Mouse (Mus musculus) heart, embryonic 10.5 days (tissue): ENCODE measurements around the gene Rimbp3. TPM values are rescaled to one million over a fixed set of nuclear protein-coding genes. Genes with fewer than 3 reads are reported as not detected.

Source experiments
- DNase-seq: peaks from one replicate; pipeline ENCODE4 v3.0.0-alpha.2; 2017; ENCODE audit warnings: low spot score
- H3K27ac ChIP-seq: fragments of 300-500 bp; sonication (generic); 2 replicates; pipeline ENCODE4 v1.5.1; 2016; ENCODE audit warnings: mild to moderate bottlenecking
- H3K27me3 ChIP-seq: fragments of 300-500 bp; sonication (generic); 2 replicates; pipeline ENCODE4 v1.6.1; 2016; ENCODE audit warnings: mild to moderate bottlenecking; ENCODE audit not compliant: poor library complexity, insufficient read depth, severe bottlenecking
- H3K36me3 ChIP-seq: fragments of 300-500 bp; sonication (generic); 2 replicates; pipeline ENCODE4 v1.6.1; 2016; ENCODE audit warnings: mild to moderate bottlenecking, moderate library complexity
- H3K4me1 ChIP-seq: fragments of 300-500 bp; sonication (generic); 2 replicates; pipeline ENCODE4 v1.6.1; 2016; ENCODE audit warnings: mild to moderate bottlenecking
- H3K4me3 ChIP-seq: fragments of 300-500 bp; sonication (generic); 2 replicates; pipeline ENCODE4 v1.5.1; 2016; ENCODE audit warnings: mild to moderate bottlenecking, moderate library complexity
- H3K9me3 ChIP-seq: fragments of 300-500 bp; sonication (generic); 2 replicates; pipeline ENCODE4 v1.6.1; 2016; ENCODE audit warnings: mild to moderate bottlenecking, moderate library complexity
- WGBS: fragments of 180-500 bp; shearing (Covaris S2); methylation state at CpG from one replicate; pipeline ENCODE4 v1.1.7; 2016; 5-methylcytosine and 5-hydroxymethylcytosine counted together
- polyA plus RNA-seq: library from polyadenylated mRNA; unstranded; fragments of >200 nt; fragmentation: Nextera tagmentation; extraction: Ambion mirVana; gene quantifications from 2 replicates; pipeline ENCODE4 v1.2.1, GENCODE M21; 2016

Rimbp3 gene
- polyA plus RNA-seq, 1 experiment from 2014 or later, result 0.28 TPM

DNA sequence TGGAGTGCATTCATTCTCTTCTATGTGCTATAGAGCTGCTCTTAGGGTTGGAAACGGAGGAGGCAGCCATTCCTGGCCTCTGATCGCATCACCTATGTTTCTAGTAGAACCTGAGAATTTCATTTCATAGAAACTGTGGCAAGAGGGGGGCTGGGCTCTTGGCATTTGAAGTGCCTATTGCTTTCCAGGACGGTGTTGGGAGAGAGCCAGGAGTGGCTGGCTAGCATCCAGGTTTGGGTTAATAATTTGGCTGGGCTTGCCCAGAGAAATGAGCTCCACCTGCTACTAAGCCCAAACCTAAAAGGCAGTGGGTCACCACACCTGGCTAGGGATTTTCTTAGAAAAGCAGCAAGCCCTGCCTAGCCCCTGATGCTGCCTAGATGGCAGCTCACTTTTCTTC lies 43.1 kb downstream of the Rimbp3 start:
- Histone ChIP-seq H3K27ac (peak overlapping the region; percentile 72; the same call in 1 of the 2 replicates), H3K27me3 (no peaks in the 10 kb centered on the region), H3K4me1 (peaks cover 76% of the 10 kb centered on the region), H3K9me3 (no peaks in the 10 kb centered on the region), H3K4me3 (no peak overlapping the region), H3K36me3 (peaks cover 10% of the 10 kb centered on the region)
- 63% methylated on average over 3 of the region's 3 CpGs for WGBS
- DNase-seq, result no peak

GRCm38 (mm10) chr16:17252086-17252726 lies 43.8 kb downstream of the Rimbp3 start:
- H3K4me3 ChIP-seq, result no peak overlapping the region
- DNase-seq, result peak; percentile 86
- peaks cover 78% of the 10 kb centered on the region for H3K4me1 ChIP-seq
- 65% methylated on average over 3 of the region's 3 CpGs for WGBS
- peak overlapping the region; percentile 72; the same call in 1 of the 2 replicates for H3K27ac ChIP-seq
- no peaks in the 10 kb centered on the region for H3K27me3 ChIP-seq
- H3K9me3 ChIP-seq, result no peaks in the 10 kb centered on the region
- peaks cover 16% of the 10 kb centered on the region for H3K36me3 ChIP-seq

DNA sequence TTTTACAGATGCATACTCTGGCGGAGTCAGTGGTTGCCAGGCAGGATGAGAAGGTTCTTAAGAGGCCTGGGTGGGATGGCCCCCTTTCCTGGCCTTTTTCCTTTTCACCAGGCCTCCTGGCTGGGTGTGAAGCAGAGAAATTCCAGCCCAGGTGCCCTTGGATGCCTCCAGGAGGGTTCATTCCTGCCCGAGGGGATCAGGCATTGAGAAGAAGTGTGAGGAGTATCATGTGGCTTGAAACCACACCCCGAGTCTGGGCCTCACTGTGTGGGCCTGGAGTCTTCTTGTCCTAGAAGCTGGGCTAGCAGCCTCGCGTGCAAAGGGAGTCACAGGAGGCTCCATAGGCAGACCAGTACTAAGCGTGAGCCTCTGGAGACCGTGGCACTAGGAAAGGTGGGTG lies 44.4 kb downstream of the Rimbp3 start:
- no peaks in the 10 kb centered on the region for H3K27me3 ChIP-seq
- H3K27ac ChIP-seq, result peak overlapping the region; percentile 72
- H3K36me3 ChIP-seq, result peaks cover 23% of the 10 kb centered on the region
- no peak for DNase-seq
- H3K4me3 ChIP-seq, result peak overlapping the region; percentile 8; the same call in 1 of the 2 replicates
- peaks cover 78% of the 10 kb centered on the region for H3K4me1 ChIP-seq
- H3K9me3 ChIP-seq, result no peaks in the 10 kb centered on the region
- 47% methylated on average over 7 of the region's 7 CpGs for WGBS

- peaks cover 80% of the 10 kb centered on the region for H3K4me1 ChIP-seq
- DNase-seq, result no peak
- no peaks in the 10 kb centered on the region for H3K27me3 ChIP-seq
- H3K36me3 ChIP-seq, result peaks cover 35% of the 10 kb centered on the region
- peak overlapping the region; percentile 54 for H3K27ac ChIP-seq
- H3K9me3 ChIP-seq, result no peaks in the 10 kb centered on the region
- 17% methylated on average over 4 of the region's 4 CpGs for WGBS
- peak overlapping the region; percentile 20 for H3K4me3 ChIP-seq
Observed at GRCm38 (mm10) chr16:17254005-17254597, 45.7 kb downstream of the Rimbp3 start.

DNA sequence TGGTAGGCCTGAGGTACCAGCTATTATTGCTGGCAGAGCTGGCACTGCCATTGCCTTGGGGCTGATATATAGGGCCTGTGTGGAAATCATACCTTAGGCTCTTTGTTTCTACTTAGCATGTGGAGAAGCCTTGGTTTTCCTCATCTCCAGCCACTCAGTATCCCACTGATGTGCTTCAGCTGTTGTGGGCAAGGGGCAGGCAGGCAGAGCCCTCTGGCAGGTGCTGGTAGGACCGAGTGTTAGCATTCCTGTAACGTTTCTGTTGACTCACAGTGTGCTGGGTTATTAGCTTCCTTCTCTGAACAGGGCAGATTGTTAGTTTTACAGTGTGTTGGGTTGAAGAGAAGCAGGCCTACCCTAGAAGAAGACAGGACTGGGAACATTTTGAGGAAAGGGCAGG lies 46.9 kb downstream of the Rimbp3 start:
- no peaks in the 10 kb centered on the region for H3K27me3 ChIP-seq
- H3K4me1 ChIP-seq, result peaks cover 72% of the 10 kb centered on the region
- H3K4me3 ChIP-seq, result no peak overlapping the region
- H3K9me3 ChIP-seq, result no peaks in the 10 kb centered on the region
- DNase-seq, result no peak
- peaks cover 46% of the 10 kb centered on the region for H3K36me3 ChIP-seq
- 75% methylated on average over 2 of the region's 2 CpGs for WGBS
- peak overlapping the region; percentile 54; the same call in 1 of the 2 replicates for H3K27ac ChIP-seq

GRCm38 (mm10) chr16:17257359-17257821 lies 49.0 kb downstream of the Rimbp3 start:
- no peaks in the 10 kb centered on the region for H3K9me3 ChIP-seq
- 84% methylated on average over 9 of the region's 9 CpGs for WGBS
- DNase-seq, result no peak
- H3K36me3 ChIP-seq, result peaks cover 57% of the 10 kb centered on the region
- H3K27me3 ChIP-seq, result no peaks in the 10 kb centered on the region
- H3K4me1 ChIP-seq, result peaks cover 64% of the 10 kb centered on the region
- H3K27ac ChIP-seq, result no peak overlapping the region
- no peak overlapping the region for H3K4me3 ChIP-seq

DNA sequence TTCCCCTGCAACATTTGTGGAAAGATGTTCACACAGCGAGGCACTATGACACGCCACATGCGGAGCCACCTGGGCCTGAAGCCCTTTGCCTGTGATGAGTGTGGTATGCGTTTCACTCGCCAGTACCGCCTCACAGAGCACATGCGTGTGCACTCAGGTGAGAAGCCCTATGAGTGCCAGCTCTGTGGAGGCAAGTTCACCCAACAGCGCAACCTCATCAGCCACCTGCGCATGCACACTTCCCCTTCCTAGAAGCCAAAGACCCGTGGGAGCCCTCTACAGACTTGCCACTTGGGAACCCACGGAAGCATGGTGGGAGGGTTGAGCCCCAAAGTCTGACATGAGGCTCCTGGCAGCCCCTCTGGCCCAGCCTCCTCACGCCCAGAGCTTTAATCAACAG lies 50.5 kb downstream of the Rimbp3 start:
- DNase-seq, result no peak
- no peak overlapping the region for H3K4me3 ChIP-seq
- peaks cover 55% of the 10 kb centered on the region for H3K4me1 ChIP-seq
- no peaks in the 10 kb centered on the region for H3K27me3 ChIP-seq
- no peaks in the 10 kb centered on the region for H3K9me3 ChIP-seq
- WGBS, result 92% methylated on average over 12 of the region's 12 CpGs
- H3K27ac ChIP-seq, result no peak overlapping the region
- peaks cover 59% of the 10 kb centered on the region for H3K36me3 ChIP-seq

GRCm38 (mm10) chr16:17261341-17261740 lies 52.9 kb downstream of the Rimbp3 start:
- H3K36me3 ChIP-seq, result peaks cover 49% of the 10 kb centered on the region

More at GRCm38 (mm10) chr16:17261341-17261740, 52.9 kb downstream of the Rimbp3 start:
- 93% methylated on average over 1 of the region's 1 CpGs for WGBS
- DNase-seq, result no peak
- H3K27ac ChIP-seq, result no peak overlapping the region
- H3K4me3 ChIP-seq, result no peak overlapping the region
- H3K9me3 ChIP-seq, result no peaks in the 10 kb centered on the region
- H3K27me3 ChIP-seq, result no peaks in the 10 kb centered on the region
- peaks cover 40% of the 10 kb centered on the region for H3K4me1 ChIP-seq

Other genes with a start within 250 kb of the Rimbp3 start
- 127 and 153 TPM in 2 replicates for gene Mapk1, start 225.2 kb upstream of the Rimbp3 start, polyA plus RNA-seq
- gene Ypel1, start 138.9 kb upstream of the Rimbp3 start, polyA plus RNA-seq, result 16.6 and 27.6 TPM in 2 replicates
- gene Ppil2, start 97.3 kb upstream of the Rimbp3 start, polyA plus RNA-seq, result 114 and 125 TPM in 2 replicates
- 56.0 and 84.9 TPM in 2 replicates for gene 2610318N02Rik, start 83.4 kb upstream of the Rimbp3 start, polyA plus RNA-seq
- 115 and 145 TPM in 2 replicates for gene Sdf2l1, start 76.2 kb upstream of the Rimbp3 start, polyA plus RNA-seq
- 5.6 and 9.8 TPM in 2 replicates for gene Ydjc, start 64.0 kb upstream of the Rimbp3 start, polyA plus RNA-seq
- gene Ccdc116, start 61.4 kb upstream of the Rimbp3 start, polyA plus RNA-seq, result 0.36 and 0.55 TPM in 2 replicates
- gene Ube2l3, start 6.0 kb upstream of the Rimbp3 start, polyA plus RNA-seq, result 341 and 377 TPM in 2 replicates
- gene Hic2, start 25.0 kb downstream of the Rimbp3 start, polyA plus RNA-seq, result 8.6 and 10.6 TPM in 2 replicates
- 7.3 and 7.7 TPM in 2 replicates for gene Tmem191c, start 67.5 kb downstream of the Rimbp3 start, polyA plus RNA-seq
- 1.3 and 20.4 TPM in 2 replicates for gene Serpind1, start 122.8 kb downstream of the Rimbp3 start, polyA plus RNA-seq
- gene Snap29, start 197.4 kb downstream of the Rimbp3 start, polyA plus RNA-seq, result 12.3 and 13.6 TPM in 2 replicates
- gene Pi4ka, start 197.7 kb downstream of the Rimbp3 start, polyA plus RNA-seq, result 33.6 and 40.8 TPM in 2 replicates
- gene Crkl, start 243.4 kb downstream of the Rimbp3 start, polyA plus RNA-seq, result 52.6 and 68.9 TPM in 2 replicates